Mouse (Mus musculus): ENCODE results near the gene Rptor. TPM values are rescaled to one million over a fixed set of nuclear protein-coding genes. Genes with fewer than 3 reads are reported as not detected.

Rptor gene
- polyA plus RNA-seq, 1 experiment from 2014 or later, result 6.4 TPM

DNA sequence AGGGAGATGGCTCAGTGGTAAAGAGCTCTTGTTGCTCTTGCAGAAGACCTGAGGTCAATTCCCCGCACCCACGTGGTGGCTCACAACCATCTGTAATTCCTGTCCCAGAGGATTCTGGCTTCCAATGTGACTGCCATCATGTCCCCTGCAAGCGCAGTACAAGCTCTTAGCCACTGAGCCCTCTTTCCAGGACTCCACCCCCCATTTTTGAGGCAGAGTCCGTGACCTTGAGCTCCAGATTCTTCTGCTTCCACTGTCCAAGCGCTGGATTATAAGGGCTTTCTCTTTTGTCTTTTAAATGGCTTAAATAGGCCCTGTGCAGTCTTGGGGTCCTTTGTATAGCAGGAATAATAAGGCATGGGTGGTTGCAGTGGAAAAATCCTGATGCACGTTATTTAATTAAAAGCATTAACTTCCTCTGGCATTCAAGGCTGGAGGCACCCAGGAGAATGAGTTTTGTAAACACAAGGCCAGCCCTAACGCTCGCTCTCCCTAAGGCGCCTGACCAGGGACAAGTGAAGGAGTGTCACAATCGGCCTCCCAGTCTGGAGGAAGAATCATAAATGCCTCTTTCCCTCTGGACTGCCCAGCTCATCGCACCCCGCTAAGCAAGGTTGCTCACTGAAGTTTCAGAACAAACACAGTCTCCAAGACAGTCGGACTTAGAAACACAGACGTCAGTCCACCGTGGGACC is 30.2 kb upstream of the Rptor start:
- H3K36me3 ChIP-seq, result no peaks in the 10 kb centered on the region
- no peak for ATAC-seq (replicated peaks; ENCODE audit: insufficient number of reproducible peaks, insufficient read depth, low FRiP score, low read depth)
- H3K9me3 ChIP-seq (replicated peaks), result no peaks in the 10 kb centered on the region
- no peak overlapping the region for H3K9ac ChIP-seq
- H3K4me3 ChIP-seq, result no peak overlapping the region
- H3K4me1 ChIP-seq (replicated peaks), result peaks cover 9% of the 10 kb centered on the region
- no peaks in the 10 kb centered on the region for H3K27me3 ChIP-seq
- WGBS, result 70% methylated on average over 15 of the region's 15 CpGs
- H3K27ac ChIP-seq, result no peak overlapping the region
- H3K4me2 ChIP-seq, result no peak overlapping the region

GRCm38 (mm10) chr11:119576855-119577254 is 25.9 kb upstream of the Rptor start:
- Histone ChIP-seq H3K4me1 (replicated peaks) (peaks cover 13% of the 10 kb centered on the region), H3K4me3 (no peak overlapping the region), H3K27me3 (no peaks in the 10 kb centered on the region), H3K36me3 (no peaks in the 10 kb centered on the region), H3K27ac (peak overlapping the region; percentile 21), H3K9ac (no peak overlapping the region), H3K9me3 (replicated peaks) (no peaks in the 10 kb centered on the region), H3K4me2 (peak overlapping the region; percentile 9; the same call in 1 of the 2 replicates)
- 0 out of 2 replicates have a peak, but pooled peaks have one; percentile 47 for ATAC-seq (replicated peaks; ENCODE audit: insufficient number of reproducible peaks, insufficient read depth, low FRiP score, low read depth)
- WGBS, result 9% methylated on average over 4 of the region's 4 CpGs

- 90% methylated on average over 2 of the region's 2 CpGs for WGBS
- no peak for ATAC-seq (replicated peaks; ENCODE audit: insufficient number of reproducible peaks, insufficient read depth, low FRiP score, low read depth)
Observed at GRCm38 (mm10) chr11:119577721-119578120, 25.0 kb upstream of the Rptor start.

DNA sequence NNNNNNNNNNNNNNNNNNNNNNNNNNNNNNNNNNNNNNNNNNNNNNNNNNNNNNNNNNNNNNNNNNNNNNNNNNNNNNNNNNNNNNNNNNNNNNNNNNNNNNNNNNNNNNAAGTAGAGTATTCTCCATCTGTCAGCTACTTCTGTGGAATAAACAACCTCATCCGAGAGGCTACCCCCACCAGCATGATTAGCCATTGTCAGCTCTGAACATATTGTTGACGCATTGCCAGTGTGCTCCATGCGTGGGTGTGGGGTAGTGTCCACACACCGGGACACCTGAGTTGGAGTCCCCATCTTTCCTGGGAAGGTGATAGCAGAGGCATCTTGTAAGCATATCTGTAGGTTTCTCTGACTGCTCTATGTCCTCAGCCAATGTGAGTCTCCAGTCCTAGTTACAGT is 16.2 kb upstream of the Rptor start:
- no peak overlapping the region for H3K4me2 ChIP-seq
- no peak overlapping the region for H3K27ac ChIP-seq
- H3K4me3 ChIP-seq, result no peak overlapping the region
- no peak overlapping the region for H3K9ac ChIP-seq
- H3K27me3 ChIP-seq, result 0 out of 2 replicates have a peak, but pooled peaks cover 9% of the 10 kb centered on the region
- no peak for ATAC-seq (replicated peaks; ENCODE audit: insufficient number of reproducible peaks, insufficient read depth, low FRiP score, low read depth)
- 0 out of 2 replicates have a peak, but pooled peaks cover 2% of the 10 kb centered on the region for H3K4me1 ChIP-seq (replicated peaks)
- WGBS, result 74% methylated on average over 4 of the region's 4 CpGs
- no peaks in the 10 kb centered on the region for H3K36me3 ChIP-seq
- H3K9me3 ChIP-seq (replicated peaks), result no peaks in the 10 kb centered on the region

More at GRCm38 (mm10) chr11:119577721-119578120, 25.0 kb upstream of the Rptor start:
- Histone ChIP-seq H3K4me3 (no peak overlapping the region), H3K36me3 (no peaks in the 10 kb centered on the region), H3K27me3 (no peaks in the 10 kb centered on the region), H3K4me1 (replicated peaks) (peaks cover 13% of the 10 kb centered on the region), H3K9ac (no peak overlapping the region), H3K9me3 (replicated peaks) (no peaks in the 10 kb centered on the region), H3K4me2 (peak overlapping the region; percentile 9; the same call in 1 of the 2 replicates), H3K27ac (no peak overlapping the region)

DNA sequence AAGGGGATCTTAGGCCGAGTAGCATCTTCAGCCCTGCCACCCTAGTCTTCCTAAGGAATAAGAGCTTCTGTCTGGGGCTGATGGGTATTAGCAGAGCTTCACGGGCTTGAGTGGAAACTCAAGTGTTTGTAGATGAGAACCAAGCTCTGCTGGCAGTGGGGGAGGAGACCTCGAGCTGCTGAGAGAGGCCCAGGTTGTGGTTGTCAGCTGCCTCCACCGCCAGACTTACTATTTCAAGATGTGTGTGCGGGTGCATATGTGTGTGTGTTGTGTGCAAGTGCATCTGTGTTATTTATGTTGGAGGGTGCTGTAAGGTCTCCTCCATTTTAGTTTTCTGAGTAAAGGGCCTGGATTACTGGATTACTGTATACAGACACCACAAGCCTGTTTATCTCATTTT is 15.6 kb upstream of the Rptor start:
- Histone ChIP-seq H3K4me2 (no peak overlapping the region), H3K4me1 (replicated peaks) (0 out of 2 replicates have a peak, but pooled peaks cover 2% of the 10 kb centered on the region), H3K9ac (no peak overlapping the region), H3K27ac (no peak overlapping the region), H3K27me3 (0 out of 2 replicates have a peak, but pooled peaks cover 11% of the 10 kb centered on the region), H3K36me3 (no peaks in the 10 kb centered on the region), H3K9me3 (replicated peaks) (no peaks in the 10 kb centered on the region), H3K4me3 (no peak overlapping the region)
- ATAC-seq (replicated peaks; ENCODE audit: insufficient number of reproducible peaks, insufficient read depth, low FRiP score, low read depth), result no peak
- WGBS, result 40% methylated on average over 5 of the region's 5 CpGs

DNA sequence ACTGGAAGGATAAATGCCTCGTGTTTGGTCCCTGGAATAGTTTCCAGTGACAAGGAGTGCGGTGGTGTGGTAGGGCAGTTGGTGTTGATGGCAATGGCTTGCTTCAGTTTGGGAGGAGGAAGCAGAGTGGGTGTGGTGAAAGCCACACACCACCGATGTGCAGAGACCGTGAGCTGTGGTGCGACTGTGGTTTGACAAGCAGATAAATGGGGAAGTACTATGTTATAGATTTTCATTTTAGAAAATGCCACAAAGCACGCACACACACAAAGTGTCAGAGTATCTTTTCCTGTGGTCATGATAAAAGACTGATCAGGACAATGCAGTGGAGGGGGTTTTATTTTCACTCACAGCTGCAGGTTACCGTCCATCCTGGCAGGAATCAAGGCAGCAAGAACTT is 13.5 kb upstream of the Rptor start:
- Histone ChIP-seq H3K4me3 (no peak overlapping the region), H3K9me3 (replicated peaks) (no peaks in the 10 kb centered on the region), H3K4me2 (no peak overlapping the region), H3K36me3 (no peaks in the 10 kb centered on the region), H3K27me3 (0 out of 2 replicates have a peak, but pooled peaks cover 18% of the 10 kb centered on the region), H3K4me1 (replicated peaks) (0 out of 2 replicates have a peak, but pooled peaks cover 4% of the 10 kb centered on the region), H3K27ac (no peak overlapping the region), H3K9ac (no peak overlapping the region)
- 70% methylated on average over 7 of the region's 7 CpGs for WGBS
- ATAC-seq (replicated peaks; ENCODE audit: insufficient number of reproducible peaks, insufficient read depth, low FRiP score, low read depth), result no peak

- Histone ChIP-seq H3K9ac (no peak overlapping the region), H3K4me1 (replicated peaks) (0 out of 2 replicates have a peak, but pooled peaks cover 2% of the 10 kb centered on the region), H3K36me3 (no peaks in the 10 kb centered on the region), H3K27me3 (0 out of 2 replicates have a peak, but pooled peaks cover 13% of the 10 kb centered on the region), H3K4me2 (no peak overlapping the region), H3K9me3 (replicated peaks) (no peaks in the 10 kb centered on the region), H3K27ac (no peak overlapping the region), H3K4me3 (no peak overlapping the region)
- no peak for ATAC-seq (replicated peaks; ENCODE audit: insufficient number of reproducible peaks, insufficient read depth, low FRiP score, low read depth)
- 24% methylated on average over 3 of the region's 3 CpGs for WGBS
Observed at GRCm38 (mm10) chr11:119593966-119594365, 8.7 kb upstream of the Rptor start.

GRCm38 (mm10) chr11:119598856-119599255 is 3.8 kb upstream of the Rptor start:
- no peak for ATAC-seq (replicated peaks; ENCODE audit: insufficient number of reproducible peaks, insufficient read depth, low FRiP score, low read depth)
- no peaks in the 10 kb centered on the region for H3K36me3 ChIP-seq
- H3K9me3 ChIP-seq (replicated peaks), result no peaks in the 10 kb centered on the region
- no peak overlapping the region for H3K9ac ChIP-seq
- H3K4me3 ChIP-seq, result no peak overlapping the region
- WGBS, result 50% methylated on average over 3 of the region's 3 CpGs
- H3K27ac ChIP-seq, result no peak overlapping the region
- H3K27me3 ChIP-seq, result no peaks in the 10 kb centered on the region
- H3K4me2 ChIP-seq, result no peak overlapping the region
- H3K4me1 ChIP-seq (replicated peaks), result peaks cover 7% of the 10 kb centered on the region

- no peaks in the 10 kb centered on the region for H3K9me3 ChIP-seq (replicated peaks)
- H3K4me2 ChIP-seq, result no peak overlapping the region
- H3K27me3 ChIP-seq, result no peaks in the 10 kb centered on the region
- 74% methylated on average over 1 of the region's 1 CpGs for WGBS
- no peak overlapping the region for H3K27ac ChIP-seq
- no peak for ATAC-seq (replicated peaks; ENCODE audit: insufficient number of reproducible peaks, insufficient read depth, low FRiP score, low read depth)
- peaks cover 12% of the 10 kb centered on the region for H3K4me1 ChIP-seq (replicated peaks)
- H3K36me3 ChIP-seq, result no peaks in the 10 kb centered on the region
- H3K4me3 ChIP-seq, result no peak overlapping the region
- H3K9ac ChIP-seq, result no peak overlapping the region
Observed at GRCm38 (mm10) chr11:119600286-119600685, 2.4 kb upstream of the Rptor start.

DNA sequence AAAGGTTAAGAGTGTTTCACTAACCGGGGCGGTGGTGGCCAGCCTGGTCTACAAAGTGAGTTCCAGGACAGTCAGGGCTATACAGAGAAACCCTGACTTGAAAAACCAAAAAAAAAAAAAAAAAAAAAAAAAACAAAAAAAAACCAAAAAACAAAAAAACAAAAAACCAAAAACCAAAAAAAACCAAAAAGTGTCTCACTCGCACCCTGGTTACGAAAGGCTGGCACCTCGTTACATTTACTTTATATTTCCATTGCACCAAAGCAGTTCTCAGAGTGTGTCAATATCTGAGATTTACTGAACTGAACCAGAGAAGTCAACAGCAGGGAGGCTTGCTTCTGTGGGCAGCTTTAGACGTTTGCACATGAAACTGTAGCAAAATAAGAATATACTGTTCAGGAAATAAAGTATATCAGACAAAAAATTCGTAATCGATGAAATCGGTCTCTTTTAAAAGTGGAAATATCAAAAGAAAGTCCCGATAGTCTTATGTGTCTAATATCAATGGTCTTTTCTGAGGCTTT is 466 bp upstream of the Rptor start:
- Histone ChIP-seq H3K36me3 (no peaks in the 10 kb centered on the region), H3K4me1 (replicated peaks) (peaks cover 12% of the 10 kb centered on the region), H3K27me3 (no peaks in the 10 kb centered on the region), H3K9me3 (replicated peaks) (no peaks in the 10 kb centered on the region), H3K4me2 (peak overlapping the region; percentile 79), H3K27ac (0 out of 2 replicates have a peak overlapping the region, but pooled peaks have one; percentile 91), H3K9ac (peak overlapping the region; percentile 99; the same call in 1 of the 2 replicates), H3K4me3 (peak overlapping the region; percentile 97)
- ATAC-seq (replicated peaks; ENCODE audit: insufficient number of reproducible peaks, insufficient read depth, low FRiP score, low read depth), result no peak
- 35% methylated on average over 10 of the region's 10 CpGs for WGBS

DNA sequence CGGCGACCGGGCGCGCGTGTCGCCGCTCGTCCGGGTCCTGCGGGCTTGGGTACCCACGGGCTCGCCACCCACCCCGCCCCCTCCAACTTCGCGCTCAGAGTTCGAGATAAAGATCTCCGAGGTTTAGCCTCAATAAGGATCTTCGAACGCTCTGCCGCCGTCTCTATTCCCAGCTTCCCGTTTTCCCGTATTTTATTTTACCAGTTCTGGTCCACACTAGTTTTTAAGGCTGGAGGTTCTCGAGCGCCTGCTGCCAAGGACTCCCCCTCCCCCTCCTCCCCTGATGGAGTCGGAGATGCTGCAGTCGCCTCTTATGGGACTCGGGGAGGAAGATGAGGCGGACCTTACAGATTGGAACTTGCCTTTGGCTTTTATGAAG is 811 bp downstream of the Rptor start:
- under 1% methylated on average over 30 of the region's 30 CpGs for WGBS
- ATAC-seq (replicated peaks; ENCODE audit: insufficient number of reproducible peaks, insufficient read depth, low FRiP score, low read depth), result no peak
- peak overlapping the region; percentile 91 for H3K27ac ChIP-seq
- peaks cover 12% of the 10 kb centered on the region for H3K4me1 ChIP-seq (replicated peaks)
- no peaks in the 10 kb centered on the region for H3K9me3 ChIP-seq (replicated peaks)
- peak overlapping the region; percentile 99 for H3K9ac ChIP-seq
- no peaks in the 10 kb centered on the region for H3K27me3 ChIP-seq
- H3K4me3 ChIP-seq, result peak overlapping the region; percentile 97
- H3K4me2 ChIP-seq, result peak overlapping the region; percentile 79
- H3K36me3 ChIP-seq, result peaks cover 9% of the 10 kb centered on the region; the same call in 1 of the 2 replicates
